Comparison of ENCODE assay signal across 9 mouse cellular contexts in genomic region chr16:55321542-55322514, GRCm38 (mm10). TPM values are rescaled to one million over a fixed set of nuclear protein-coding genes. Genes with fewer than 3 reads are reported as not detected.
A peak's percentile ranks its signal among the peaks of the same experiment; 100 is the strongest.
DNase-seq lines count a peak whose midpoint lies in the region; TF ChIP-seq lines count a peak whose summit lies in the region.
"Had no signal": no experiment of that assay in that cellular context is flagged by ENCODE, and none has a peak within 500 bp of the region (broad histone marks: within the 10 kb centered on the region; RNA-seq: fewer than 3 reads in every experiment).

No protein-coding gene starts in this region.

- TF ChIP-seq CTCF in left cerebral cortex, adult 2 months (IDR thresholded peaks at IDR 0.05): no peak

- H3K27ac ChIP-seq in left cerebral cortex, adult 2 months: peak overlapping the region; percentile 24; the same call in 1 of the 2 replicates
- H3K27ac ChIP-seq: limb, embryonic 15.5 days had no signal

- intact Hi-C loops in gastrocnemius, postnatal 14 days (cut with DNase I; ENCODE audit: low total_unique reads): no loop called here
- intact Hi-C loops in left cerebral cortex, adult 2 months (cut with DNase I): loop anchor here (2.0 kb wide), 1 partner anchor 1533 kb away; no protein-coding TSS in a partner anchor

- H3K4me3 ChIP-seq in left cerebral cortex, adult 2 months: no peak overlapping the region
- H3K4me3 ChIP-seq: limb, embryonic 15.5 days had no signal

- DNase-seq in gastrocnemius, postnatal 14 days: peak; percentile 42
- DNase-seq in gastrocnemius, postnatal 25 days: no peak
- DNase-seq in frontal cortex, postnatal 10 days (ENCODE audit: low spot score in 2 of 2): peak; percentile 54 to 55
- peak; percentile 58 to 68 for DNase-seq in left cerebral cortex, adult 2 months (ENCODE audit: extremely low spot score in 1 of 2, low spot score in 2 of 2)
- DNase-seq in neural tube, embryonic 10.5 days (ENCODE audit: extremely low spot score, low spot score): peak; percentile 21
- DNase-seq in B cell, adult 2 months: no peak
- no peak for DNase-seq in spleen, adult 18-20 months
- no peak for DNase-seq in urinary bladder, postnatal 36 days (ENCODE audit: low spot score in 2 of 2)

RNA-seq across cellular contexts. Expression of gene Zpld1, which starts 24.0 kb away (rescaled TPM):
- total RNA-seq in gastrocnemius, postnatal 14 days (2021): not detected
- total RNA-seq in gastrocnemius, postnatal 25 days (2021): not detected
- total RNA-seq in left cerebral cortex, adult 2 months (2021): under 1 TPM in 1 of 2 experiments, not detected in 1; 0.29 TPM

Comparison
In these comparisons a context has a peak if more than half of its experiments do, and no peak if none do; other contexts are left out.
1. DNase-seq: peak in gastrocnemius, postnatal 14 days (single experiment), frontal cortex, postnatal 10 days (2 of 2), left cerebral cortex, adult 2 months (2 of 2) and neural tube, embryonic 10.5 days (single experiment); none in gastrocnemius, postnatal 25 days (single experiment), B cell, adult 2 months (0 of 2), spleen, adult 18-20 months (0 of 2) and urinary bladder, postnatal 36 days (0 of 2).